Mouse (Mus musculus): ENCODE measurements around the gene H13. TPM values are rescaled to one million over a fixed set of nuclear protein-coding genes. Genes with fewer than 3 reads are reported as not detected.

H13 gene
- total RNA-seq, 4 experiments from 2014 or later, result 25.7 to 34.6 (median 28.7) TPM

Other genes with a start within 250 kb of the H13 start
- gene Defb23, start 204.8 kb upstream of the H13 start, total RNA-seq (2022), result not detected
- gene Defb20, start 192.4 kb upstream of the H13 start, total RNA-seq (2022), result not detected
- not detected for gene Defb22, start 179.3 kb upstream of the H13 start, total RNA-seq (2022)
- not detected for gene Defb26, start 157.8 kb upstream of the H13 start, total RNA-seq (2022)
- not detected for gene Defb28, start 151.2 kb upstream of the H13 start, total RNA-seq (2022)
- not detected for gene Defb29, start 129.4 kb upstream of the H13 start, total RNA-seq (2022)
- gene Gm17416, start 100.1 kb upstream of the H13 start, total RNA-seq (2022), result not detected
- not detected for gene Defb21, start 96.7 kb upstream of the H13 start, total RNA-seq (2022)
- not detected for gene Defb19, start 89.1 kb upstream of the H13 start, total RNA-seq (2022)
- under 1 TPM in 1 of 4 experiments, not detected in 3; 0.94 TPM for gene Defb45, start 70.1 kb upstream of the H13 start, total RNA-seq (2022)
- gene Defb36, start 65.1 kb upstream of the H13 start, total RNA-seq (2022), result not detected
- gene Defb25, start 46.4 kb upstream of the H13 start, total RNA-seq (2022), result not detected
- gene Rem1, start 42.5 kb upstream of the H13 start, total RNA-seq (2022), result 1 to 10 TPM; 1.5 to 2.5 (median 1.7) TPM
- 10 to 100 TPM; 10.2 to 12.8 (median 11.9) TPM for gene Mcts2, start 17.6 kb downstream of the H13 start, total RNA-seq (2022)
- 10 to 100 TPM in 1 of 4 experiments, 1 to 10 TPM in 3; 6.7 to 16.6 (median 8.4) TPM for gene Id1, start 66.8 kb downstream of the H13 start, total RNA-seq (2022)
- gene Cox4i2, start 84.7 kb downstream of the H13 start, total RNA-seq (2022), result 1 to 10 TPM; 1.4 to 3.1 (median 2.0) TPM
- gene Bcl2l1, start 162.3 kb downstream of the H13 start, total RNA-seq (2022), result 10 to 100 TPM in 3 of 4 experiments, 1 to 10 TPM in 1; 9.1 to 17.5 (median 15.4) TPM
- 1 to 10 TPM; 1.1 to 4.8 (median 3.1) TPM for gene Tpx2, start 178.5 kb downstream of the H13 start, total RNA-seq (2022)
- 100 to 1,000 TPM; 731 to 847 (median 747) TPM for gene Mylk2, start 241.9 kb downstream of the H13 start, total RNA-seq (2022)